Mouse (Mus musculus) ovary, postnatal 36 days (tissue): ENCODE measurements around the gene Izumo1r.
A peak's percentile ranks its signal among the peaks of the same experiment; 100 is the strongest.

Source experiments
- DNase-seq: peaks from one replicate; pipeline ENCODE4 v3.0.0; 2022; ENCODE audit warnings: low spot score, mixed read lengths

Gene Izumo1r

DNA sequence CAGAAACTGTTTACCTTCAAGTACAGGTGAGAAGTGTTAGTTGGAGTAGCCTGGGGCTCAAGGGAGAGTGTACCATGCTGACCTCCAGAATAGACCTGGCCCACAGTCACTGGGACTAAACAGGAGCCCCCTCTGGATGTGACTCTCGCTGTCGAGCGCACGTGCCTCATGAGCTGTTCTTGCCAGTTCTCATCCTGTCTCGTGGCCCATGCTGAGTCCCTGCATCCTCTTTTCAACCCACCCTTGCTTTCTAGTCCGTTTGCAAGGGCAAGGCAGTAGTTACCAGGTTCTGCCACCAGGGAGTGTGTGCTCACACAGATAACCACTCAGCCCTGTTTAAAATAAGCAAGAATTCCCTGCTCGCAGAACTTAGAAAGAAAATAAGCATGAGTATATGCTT, 36.8 kb downstream of the Izumo1r start:
- DNase-seq = peak; percentile 16

DNA sequence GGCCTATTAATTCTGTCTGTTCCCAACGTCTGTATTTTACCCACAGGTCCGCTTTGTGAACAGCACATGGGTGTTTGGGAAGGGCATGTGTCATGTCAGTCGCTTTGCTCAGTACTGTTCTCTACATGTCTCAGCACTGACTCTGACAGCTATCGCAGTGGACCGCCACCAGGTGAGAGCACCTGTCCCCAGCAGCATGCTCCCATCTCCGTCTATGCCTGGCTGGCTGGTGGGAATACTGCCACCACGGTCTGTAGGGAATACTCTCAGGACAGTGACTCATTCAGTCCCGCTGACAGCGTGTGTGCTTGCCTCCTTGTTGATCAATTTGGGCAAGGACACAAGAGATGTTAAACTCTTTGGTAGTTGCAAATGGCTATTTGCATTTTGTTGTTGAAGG, 39.0 kb downstream of the Izumo1r start:
- DNase-seq = no peak

DNA sequence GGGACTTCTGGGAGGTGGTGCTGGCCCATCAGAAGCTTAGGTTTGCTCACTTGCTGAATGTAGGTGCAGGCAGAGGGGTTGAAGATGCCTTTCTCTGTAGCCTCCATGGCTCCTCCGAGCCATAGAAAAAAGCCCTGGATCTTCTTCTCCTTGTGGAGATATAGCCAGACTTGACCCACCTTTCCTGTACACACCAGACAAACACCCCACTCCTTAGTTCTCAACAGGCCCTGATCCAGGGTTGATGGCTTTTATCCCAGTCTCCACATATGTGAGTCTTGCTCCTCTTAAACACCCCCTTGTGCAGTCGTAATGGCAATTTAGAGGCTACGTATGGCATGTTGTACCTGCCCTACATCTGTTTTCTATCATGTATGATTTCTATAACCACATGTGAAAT, 40.6 kb downstream of the Izumo1r start:
- no peak for DNase-seq

DNA sequence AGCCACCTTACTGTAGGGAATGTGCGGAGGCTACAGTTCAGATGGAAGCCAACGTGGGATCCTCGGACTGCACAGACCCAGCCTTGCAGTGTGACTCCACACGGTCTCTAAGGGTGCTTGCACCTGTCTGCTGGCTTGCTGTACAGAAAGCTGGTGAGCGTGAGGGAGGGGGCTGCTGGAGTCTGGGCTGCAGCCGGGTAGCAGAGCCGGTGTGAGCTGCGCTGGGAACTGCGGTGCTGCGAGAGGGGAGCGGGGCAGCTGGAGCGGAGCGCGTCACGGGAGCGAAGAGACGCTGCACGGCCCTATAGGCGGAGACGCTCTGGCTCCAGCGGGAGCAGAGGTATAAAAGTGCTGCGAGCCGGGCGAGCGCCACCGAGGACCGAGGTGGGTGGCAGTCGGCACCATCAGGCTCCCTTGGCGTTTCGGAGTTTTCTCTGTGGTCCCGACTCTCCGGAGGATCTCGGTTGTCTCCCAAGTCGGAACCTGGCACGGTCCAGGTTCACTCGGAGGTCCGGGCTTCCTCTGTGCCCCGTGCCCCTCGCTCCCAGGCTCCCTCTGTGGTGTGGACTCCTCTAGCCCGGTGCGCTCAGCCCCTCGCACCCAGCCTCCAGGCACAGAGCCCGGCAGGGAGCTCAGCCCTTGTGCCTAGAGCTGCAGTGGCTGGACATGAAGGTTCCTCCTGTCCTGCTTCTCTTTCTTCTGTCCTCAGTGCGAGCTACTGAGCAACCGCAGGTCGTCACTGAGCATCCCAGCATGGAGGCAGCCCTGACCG, 43.7 kb downstream of the Izumo1r start, which contains the start of gene Gpr83:
Gpr83 (plus strand) TSS at position 343 of the 772 bp plus-strand sequence.
- peak; percentile 26 for DNase-seq

DNA sequence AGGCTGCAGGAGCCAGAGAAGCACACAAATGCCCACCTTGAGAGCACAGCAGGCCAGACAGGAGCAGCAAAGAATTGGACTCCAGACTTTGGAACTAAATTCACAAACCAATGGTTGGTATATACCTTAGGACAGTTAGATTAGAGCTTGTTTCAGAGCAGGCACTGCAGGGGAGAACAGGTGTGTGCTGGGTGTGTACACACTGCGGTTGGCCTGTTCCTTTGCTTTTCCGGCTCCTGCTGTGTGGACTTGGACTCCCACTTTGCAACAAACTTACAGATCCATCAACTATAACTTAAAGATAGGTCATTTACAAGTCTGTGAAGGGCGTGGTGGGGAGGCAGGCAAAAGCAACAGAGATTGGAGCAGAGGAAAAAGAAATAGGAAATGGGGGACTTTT, 45.0 kb downstream of the Izumo1r start:
- no peak for DNase-seq

DNA sequence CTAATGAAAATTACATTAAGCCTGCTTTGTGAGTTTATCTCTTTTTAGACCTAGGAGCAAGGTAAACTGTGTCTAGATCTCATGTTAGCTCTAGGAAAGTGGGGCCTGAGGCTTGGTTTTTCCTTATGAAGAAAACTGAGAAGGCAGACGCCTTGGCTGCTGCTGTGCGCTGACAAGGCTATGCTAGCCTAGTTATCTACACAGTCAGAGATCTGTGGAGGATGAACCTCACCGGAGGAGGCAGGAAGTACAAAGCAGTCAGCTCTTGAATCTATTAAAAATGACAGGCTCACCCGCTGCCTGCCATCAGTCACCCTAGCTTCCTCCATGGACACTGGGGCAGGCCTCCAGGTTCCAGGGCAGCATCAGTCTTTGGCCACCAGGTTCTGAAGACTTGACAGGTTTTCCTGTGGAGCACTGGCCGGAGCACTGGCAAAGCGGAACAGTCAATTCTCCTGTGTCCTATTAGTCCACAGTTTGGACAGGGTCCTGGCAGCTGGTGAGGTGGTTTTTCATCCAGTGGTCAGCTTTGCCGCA, 45.5 kb downstream of the Izumo1r start:
- DNase-seq = no peak

DNA sequence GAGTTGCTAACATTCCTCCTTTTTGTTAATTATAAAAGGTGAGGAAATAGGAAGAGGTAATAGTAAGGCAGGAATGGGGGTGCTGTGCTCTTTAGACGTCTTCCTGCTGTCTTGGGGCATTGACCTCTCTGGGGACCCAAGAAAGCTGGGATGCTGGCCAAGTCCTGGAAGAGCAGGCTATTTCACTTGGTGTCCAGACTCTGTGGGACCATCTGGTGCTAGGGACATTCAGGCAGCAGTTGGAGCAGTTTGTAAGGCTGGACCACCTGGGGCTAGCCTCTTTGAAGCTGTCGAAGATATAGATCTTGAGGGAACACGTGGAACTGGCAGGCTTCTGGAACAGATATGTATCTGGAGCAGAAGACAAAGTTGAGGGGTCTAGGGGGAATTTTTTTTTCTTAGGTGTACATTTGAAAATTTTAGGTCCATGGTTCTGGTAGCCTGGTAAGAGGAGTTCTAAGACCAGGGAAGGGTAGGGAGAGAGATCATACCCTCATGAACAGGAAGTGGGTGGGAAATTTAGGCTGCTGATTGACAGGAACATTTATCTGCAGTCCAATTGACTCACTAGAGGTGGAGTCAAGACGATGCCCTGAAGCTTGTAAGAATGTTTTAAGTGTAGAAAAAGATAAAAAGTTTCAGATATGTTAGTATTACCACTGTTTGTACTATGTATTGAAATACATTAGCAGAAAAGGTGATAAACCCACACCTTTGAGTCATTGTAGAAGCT, 46.7 kb downstream of the Izumo1r start:
- no peak for DNase-seq

DNA sequence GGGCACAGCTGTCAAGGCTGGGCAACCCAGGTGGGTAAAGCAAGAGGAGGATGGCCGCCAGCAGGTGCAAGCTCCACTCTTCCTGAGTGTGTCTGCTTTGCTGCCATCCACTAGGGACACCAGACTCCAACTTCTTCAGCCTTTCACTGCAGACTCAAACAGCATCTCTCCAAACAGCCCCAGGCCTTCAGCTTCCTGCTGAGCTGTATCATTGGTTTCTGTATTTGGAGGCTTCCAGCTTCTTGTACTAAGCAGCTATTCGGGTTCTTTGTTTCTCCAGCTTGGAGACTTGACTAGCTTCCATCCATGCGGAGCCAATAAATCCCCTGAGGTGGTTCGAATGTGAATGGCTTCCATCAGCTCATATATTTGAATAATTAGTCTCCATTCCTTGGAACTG, 49.2 kb downstream of the Izumo1r start:
- DNase-seq = no peak

DNA sequence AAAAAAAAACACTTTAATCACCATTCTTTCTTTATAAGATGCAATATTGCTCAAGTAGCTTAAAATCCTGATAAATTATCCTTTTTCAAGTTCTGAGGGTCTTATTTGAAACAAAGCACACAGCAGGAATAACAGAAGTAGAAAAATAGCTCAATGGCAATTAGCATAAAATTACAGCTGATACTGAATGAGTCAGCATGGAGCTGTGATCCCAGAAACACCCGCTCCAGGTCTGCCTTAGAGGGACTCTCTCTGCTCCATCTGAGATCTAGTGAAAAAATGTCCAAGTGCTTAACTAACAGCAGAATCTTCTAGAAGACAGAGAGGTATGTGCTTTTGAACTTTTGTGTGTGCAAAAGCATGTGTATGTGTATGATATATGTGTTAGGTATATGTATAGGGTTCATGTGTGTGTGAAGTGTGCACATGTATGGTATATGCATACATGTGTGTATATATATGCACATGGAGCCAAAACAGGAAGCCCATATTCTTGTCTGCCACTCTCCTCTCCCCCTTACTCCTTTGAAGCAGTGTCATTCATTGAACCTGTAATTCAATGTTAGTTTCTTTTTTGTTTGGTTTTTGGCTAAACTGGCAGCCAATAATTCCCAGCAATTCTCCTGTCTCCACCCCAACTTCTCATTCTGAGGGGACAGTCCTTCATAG, 55.3 kb downstream of the Izumo1r start:
- no peak for DNase-seq

DNA sequence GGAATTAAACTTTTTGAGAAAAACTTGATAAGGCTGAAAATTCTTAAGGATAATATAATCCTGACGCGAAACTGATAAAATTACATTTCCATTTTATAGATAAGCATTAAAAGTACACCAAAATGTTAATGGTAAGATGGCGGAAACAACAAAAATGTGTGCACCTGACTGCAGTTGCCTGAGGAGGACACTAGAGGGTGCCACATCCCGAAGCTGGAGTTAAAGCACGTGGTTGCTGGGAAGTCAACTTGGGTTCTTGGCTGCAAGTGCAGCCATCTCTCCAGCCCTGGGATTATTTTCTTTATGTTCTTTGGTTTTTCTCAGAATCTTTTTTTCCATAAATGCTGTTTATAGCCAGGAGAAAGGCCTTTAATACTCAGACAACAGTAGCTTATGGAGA, 57.3 kb downstream of the Izumo1r start:
- no peak for DNase-seq

DNA sequence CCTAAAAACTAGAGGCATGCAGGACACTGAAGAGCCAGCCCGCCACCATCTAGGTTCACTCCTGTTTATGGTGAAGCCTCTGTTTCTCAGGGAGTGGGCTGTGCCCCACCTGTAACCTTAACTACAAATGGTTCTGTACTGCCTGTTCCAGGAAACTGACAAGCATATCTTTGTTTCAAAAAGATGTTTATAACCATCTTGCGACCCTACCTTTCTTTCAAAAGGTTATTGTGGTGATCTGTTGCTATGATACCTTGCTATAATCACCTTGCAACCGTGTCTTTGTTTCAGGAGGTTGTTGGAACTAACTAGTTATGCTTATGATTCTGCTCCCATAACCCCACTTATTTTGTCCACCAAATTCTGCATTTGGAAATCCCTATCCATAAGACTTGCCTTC, 59.8 kb downstream of the Izumo1r start:
- DNase-seq = no peak

DNA sequence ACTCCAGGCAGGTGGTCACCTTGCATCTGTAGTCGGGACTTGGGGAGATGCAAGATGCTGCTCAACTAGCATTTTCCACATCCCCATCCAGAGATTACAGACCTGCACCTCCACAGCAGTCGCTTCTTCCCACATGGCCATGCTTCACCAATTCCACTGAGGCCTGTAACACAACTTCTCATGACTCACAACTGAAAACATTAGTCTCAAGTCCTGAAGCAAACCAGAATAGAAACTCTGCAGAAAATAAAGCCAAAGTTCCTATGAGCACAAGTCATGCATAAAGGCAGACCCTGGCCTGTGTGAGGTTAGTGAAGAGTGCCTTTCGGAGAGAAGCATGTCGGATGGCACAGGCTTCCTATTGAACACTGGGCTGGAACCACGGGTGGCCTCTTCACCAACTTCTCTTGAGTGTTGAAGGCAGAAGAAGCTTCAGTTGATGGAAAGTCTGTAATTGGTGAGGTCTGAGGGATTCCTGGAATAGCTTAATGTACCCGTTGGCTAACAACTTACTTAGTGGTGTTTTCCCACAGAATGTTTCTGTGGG, 60.4 kb downstream of the Izumo1r start:
- no peak for DNase-seq

DNA sequence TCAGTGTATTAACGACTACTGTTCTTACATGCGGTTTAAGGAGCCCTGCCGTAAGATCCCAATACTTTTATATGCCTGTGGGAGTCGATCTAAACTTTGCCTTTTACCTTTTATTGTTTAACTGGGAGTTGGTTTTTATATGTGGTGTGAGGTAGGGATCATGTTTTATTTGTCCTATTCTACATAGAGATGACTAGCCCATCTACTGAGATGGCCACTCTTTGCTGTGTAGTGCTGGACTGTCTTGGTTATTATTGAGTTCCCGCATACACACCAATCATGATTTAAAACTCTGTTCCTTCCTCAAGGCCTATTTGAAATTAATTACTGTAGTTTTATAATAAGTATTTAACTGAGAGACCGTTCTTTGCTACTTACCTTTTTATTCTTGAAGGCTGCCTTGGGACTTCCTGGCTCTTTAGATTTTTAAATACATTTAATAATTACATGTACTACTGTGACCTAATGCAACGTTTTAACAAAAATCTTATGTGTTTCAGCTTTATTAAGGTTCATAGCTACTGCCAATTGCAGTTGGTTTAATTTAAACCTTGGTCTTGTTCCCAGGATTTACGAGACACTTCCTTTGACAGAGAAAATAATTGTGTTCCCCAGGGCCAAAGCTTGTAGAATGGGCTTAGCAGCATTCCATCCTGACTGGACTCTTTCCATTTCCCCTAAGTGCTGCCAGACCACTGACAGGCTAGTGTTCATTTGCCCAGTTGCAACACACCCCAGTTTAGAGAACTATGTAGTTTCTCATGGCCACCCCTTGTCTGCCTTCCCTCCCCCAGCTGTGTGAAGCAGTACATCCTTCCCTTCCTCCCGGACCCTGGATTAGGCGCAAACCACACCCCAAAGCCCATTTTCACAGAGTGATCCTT, 61.6 kb downstream of the Izumo1r start:
- no peak for DNase-seq

DNA sequence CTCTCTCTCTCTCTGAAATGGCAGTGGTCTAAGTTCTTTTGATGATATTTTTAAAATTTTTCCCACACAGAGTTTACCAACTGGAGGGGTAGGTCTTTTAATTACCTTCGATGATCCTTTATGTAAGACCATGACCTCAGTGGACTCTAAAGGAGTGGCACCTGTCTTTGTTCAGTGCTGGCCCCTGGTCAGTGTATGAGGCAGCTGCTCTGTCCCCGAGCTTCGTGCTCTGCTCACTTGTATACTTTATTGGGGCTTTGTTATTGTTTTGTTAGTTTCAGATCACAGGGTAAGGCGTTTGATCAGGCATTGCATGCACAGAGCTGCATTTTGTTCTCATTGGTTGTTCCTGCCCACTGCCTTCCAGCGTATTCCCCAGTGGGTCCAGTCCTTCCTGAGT, 63.8 kb downstream of the Izumo1r start:
- DNase-seq = no peak

DNA sequence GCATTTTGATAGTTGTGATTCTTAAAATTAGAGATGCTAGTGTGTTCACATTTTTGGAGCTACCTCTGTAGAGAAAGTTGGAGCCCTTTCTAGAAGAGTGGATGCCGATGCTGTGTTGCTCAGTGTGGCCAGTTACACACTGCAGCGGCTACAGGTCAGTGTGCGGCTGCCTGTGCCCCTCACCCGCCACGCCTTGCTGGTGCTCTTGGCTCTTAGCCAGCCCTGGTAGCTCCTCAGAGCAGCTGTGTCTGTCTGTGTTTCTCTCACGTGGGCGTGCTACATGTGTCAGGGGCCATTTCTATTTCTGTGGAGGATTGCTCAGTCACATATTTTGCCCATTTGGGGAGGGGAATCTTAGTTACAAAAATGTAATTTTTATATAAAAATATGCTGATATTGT, 64.2 kb downstream of the Izumo1r start:
- DNase-seq = peak; percentile 32
